In genomic region chr7:141487141-141487540, GRCm38 (mm10) we compare ENCODE assay signal across 16 mouse cellular contexts.
"Had no signal": no experiment of that assay in that cellular context is flagged by ENCODE, and none has a peak within 500 bp of the region (broad histone marks: within the 10 kb centered on the region; RNA-seq: fewer than 3 reads in every experiment).

No protein-coding gene starts in this region.

- H3K4me2 ChIP-seq: limb, embryonic 12.5 days; limb, embryonic 15.5 days; liver, embryonic 11.5 days; lung, embryonic 14.5 days; midbrain, embryonic 12.5 days; midbrain, embryonic 15.5 days had no signal

- H3K9ac ChIP-seq: limb, embryonic 12.5 days; limb, embryonic 15.5 days; liver, embryonic 14.5 days; liver, postnatal 0 days; lung, embryonic 14.5 days; midbrain, embryonic 12.5 days; midbrain, embryonic 15.5 days had no signal

- ATAC-seq: liver, postnatal 0 days; lung, postnatal 0 days; midbrain, embryonic 15.5 days had no signal

- H3K9me3 ChIP-seq: limb, embryonic 12.5 days; limb, embryonic 15.5 days; midbrain, embryonic 12.5 days; midbrain, embryonic 15.5 days had no signal

- H3K27me3 ChIP-seq: midbrain, embryonic 15.5 days had no signal

- H3K36me3 ChIP-seq: midbrain, embryonic 15.5 days had no signal

- DNase-seq: kidney, adult 9 months; kidney, postnatal 14 days; kidney, postnatal 4 days; left cerebral cortex, postnatal 4 days; liver, postnatal 0 days; lung, embryonic 14.5 days; thymus, adult 18-20 months; thymus, postnatal 36 days had no signal

- H3K27ac ChIP-seq: limb, embryonic 12.5 days; limb, embryonic 15.5 days; liver, embryonic 14.5 days; macrophage; midbrain, embryonic 12.5 days; midbrain, embryonic 15.5 days had no signal

- H3K4me3 ChIP-seq: limb, embryonic 12.5 days; limb, embryonic 15.5 days; midbrain, embryonic 12.5 days; midbrain, embryonic 15.5 days had no signal
